Mouse (Mus musculus): ENCODE results near the gene Flnb. TPM values are rescaled to one million over a fixed set of nuclear protein-coding genes. Genes with fewer than 3 reads are reported as not detected.

The Flnb gene
- polyA plus RNA-seq, 1 experiment from 2014 or later, result 6.8 TPM

DNA sequence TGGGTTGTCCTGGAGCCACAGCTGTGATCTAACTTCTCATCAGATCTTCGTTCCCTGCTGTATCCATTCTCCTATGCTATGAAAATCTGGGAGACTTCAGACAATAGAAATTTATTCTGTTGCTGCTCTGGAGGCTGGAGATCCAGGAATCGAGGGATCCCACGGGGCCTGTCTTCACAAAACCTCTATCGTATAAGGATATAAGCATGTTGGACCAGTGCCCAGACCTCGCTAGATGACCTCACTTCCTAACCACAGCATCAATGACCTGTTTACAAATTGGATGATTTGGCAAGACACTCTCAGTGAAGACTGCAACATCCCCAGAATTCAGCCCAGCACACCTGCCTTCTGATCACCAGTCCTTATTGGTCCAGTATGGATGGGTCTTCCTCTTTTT, 144.0 kb downstream of the Flnb start:
- Histone ChIP-seq H3K4me2 (ENCODE audit: low read length) (no peak overlapping the region), H3K9ac (ENCODE audit: low read length) (no peak overlapping the region), H3K36me3 (ENCODE audit: control insufficient read depth, insufficient read depth, low read length) (no peaks in the 10 kb centered on the region), H3K9me3 (replicated peaks; ENCODE audit: control insufficient read depth, low read length) (no peaks in the 10 kb centered on the region), H3K27ac (ENCODE audit: low read depth, low read length) (no peak overlapping the region), H3K27me3 (replicated peaks; ENCODE audit: control insufficient read depth, insufficient read depth, low read length) (no peaks in the 10 kb centered on the region), H3K4me3 (ENCODE audit: low read depth, low read length) (no peak overlapping the region), H3K4me1 (ENCODE audit: control insufficient read depth, insufficient read depth, low read length) (no peaks in the 10 kb centered on the region)
- WGBS, result 33% methylated on average over 5 of the region's 5 CpGs
- DNase-seq (ENCODE audit: low spot score), result peak; percentile 29
- ATAC-seq, result no peak

DNA sequence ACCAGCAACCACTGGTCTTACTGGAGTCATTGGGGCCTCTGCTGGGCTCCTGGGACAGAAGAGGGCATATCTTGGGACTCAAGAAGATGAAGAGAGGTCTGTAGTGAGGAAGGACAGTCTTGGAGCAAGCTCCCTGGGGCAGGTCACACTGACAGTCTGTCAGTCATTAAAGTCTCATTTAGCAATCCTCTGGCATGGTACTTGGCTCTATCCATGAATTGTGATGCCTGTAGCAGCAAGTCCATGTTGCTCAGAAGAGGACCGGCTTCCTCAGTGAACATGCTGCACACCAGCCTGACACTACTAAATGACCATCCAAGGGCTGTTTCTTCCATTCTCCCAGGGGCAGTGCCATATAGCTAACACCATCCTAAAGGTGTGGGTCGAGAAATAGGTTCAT, 144.9 kb downstream of the Flnb start:
- H3K9ac ChIP-seq (ENCODE audit: low read length), result no peak overlapping the region
- H3K4me2 ChIP-seq (ENCODE audit: low read length), result no peak overlapping the region
- no peak overlapping the region for H3K4me3 ChIP-seq (ENCODE audit: low read depth, low read length)
- no peak overlapping the region for H3K27ac ChIP-seq (ENCODE audit: low read depth, low read length)
- no peaks in the 10 kb centered on the region for H3K4me1 ChIP-seq (ENCODE audit: control insufficient read depth, insufficient read depth, low read length)
- no peaks in the 10 kb centered on the region for H3K27me3 ChIP-seq (replicated peaks; ENCODE audit: control insufficient read depth, insufficient read depth, low read length)
- no peaks in the 10 kb centered on the region for H3K9me3 ChIP-seq (replicated peaks; ENCODE audit: control insufficient read depth, low read length)
- H3K36me3 ChIP-seq (ENCODE audit: control insufficient read depth, insufficient read depth, low read length), result no peaks in the 10 kb centered on the region
- ATAC-seq, result no peak
- WGBS, result 76% methylated on average over 2 of the region's 2 CpGs
- no peak for DNase-seq (ENCODE audit: low spot score)

DNA sequence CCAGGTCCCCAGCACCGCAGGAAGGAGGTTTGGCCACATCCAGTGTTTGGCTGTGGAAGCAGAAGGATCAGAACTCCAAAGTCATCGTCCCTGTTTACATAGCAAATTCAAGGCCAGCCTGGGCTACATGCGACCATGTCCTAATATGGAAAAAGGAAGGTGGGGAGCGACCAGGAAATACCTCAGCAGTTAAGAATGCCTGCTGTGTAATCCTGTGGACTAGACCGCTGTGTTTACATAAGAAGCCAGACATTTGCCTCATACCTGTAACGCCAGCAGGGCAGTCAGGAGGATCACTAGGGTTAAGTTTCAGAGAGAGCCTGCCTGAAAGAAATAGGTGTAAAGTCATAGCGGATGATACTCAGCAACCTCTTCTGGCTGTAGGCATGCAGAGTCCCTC, 145.4 kb downstream of the Flnb start:
- no peak for DNase-seq (ENCODE audit: low spot score)
- no peaks in the 10 kb centered on the region for H3K36me3 ChIP-seq (ENCODE audit: control insufficient read depth, insufficient read depth, low read length)
- no peaks in the 10 kb centered on the region for H3K27me3 ChIP-seq (replicated peaks; ENCODE audit: control insufficient read depth, insufficient read depth, low read length)
- WGBS, result 76% methylated on average over 7 of the region's 7 CpGs
- no peaks in the 10 kb centered on the region for H3K4me1 ChIP-seq (ENCODE audit: control insufficient read depth, insufficient read depth, low read length)
- ATAC-seq, result no peak
- H3K9me3 ChIP-seq (replicated peaks; ENCODE audit: control insufficient read depth, low read length), result no peaks in the 10 kb centered on the region
- H3K4me2 ChIP-seq (ENCODE audit: low read length), result no peak overlapping the region
- no peak overlapping the region for H3K27ac ChIP-seq (ENCODE audit: low read depth, low read length)
- no peak overlapping the region for H3K4me3 ChIP-seq (ENCODE audit: low read depth, low read length)
- no peak overlapping the region for H3K9ac ChIP-seq (ENCODE audit: low read length)

GRCm38 (mm10) chr14:7964219-7964889, 146.6 kb downstream of the Flnb start:
- ATAC-seq (peak; percentile 75), DNase-seq (ENCODE audit: low spot score) (peak; percentile 87)
- Histone ChIP-seq H3K36me3 (ENCODE audit: control insufficient read depth, insufficient read depth, low read length) (no peaks in the 10 kb centered on the region), H3K4me1 (ENCODE audit: control insufficient read depth, insufficient read depth, low read length) (no peaks in the 10 kb centered on the region), H3K27me3 (replicated peaks; ENCODE audit: control insufficient read depth, insufficient read depth, low read length) (no peaks in the 10 kb centered on the region), H3K4me2 (ENCODE audit: low read length) (no peak overlapping the region), H3K27ac (ENCODE audit: low read depth, low read length) (no peak overlapping the region), H3K9me3 (replicated peaks; ENCODE audit: control insufficient read depth, low read length) (no peaks in the 10 kb centered on the region), H3K4me3 (ENCODE audit: low read depth, low read length) (no peak overlapping the region), H3K9ac (ENCODE audit: low read length) (no peak overlapping the region)
- 54% methylated on average over 11 of the region's 11 CpGs for WGBS

DNA sequence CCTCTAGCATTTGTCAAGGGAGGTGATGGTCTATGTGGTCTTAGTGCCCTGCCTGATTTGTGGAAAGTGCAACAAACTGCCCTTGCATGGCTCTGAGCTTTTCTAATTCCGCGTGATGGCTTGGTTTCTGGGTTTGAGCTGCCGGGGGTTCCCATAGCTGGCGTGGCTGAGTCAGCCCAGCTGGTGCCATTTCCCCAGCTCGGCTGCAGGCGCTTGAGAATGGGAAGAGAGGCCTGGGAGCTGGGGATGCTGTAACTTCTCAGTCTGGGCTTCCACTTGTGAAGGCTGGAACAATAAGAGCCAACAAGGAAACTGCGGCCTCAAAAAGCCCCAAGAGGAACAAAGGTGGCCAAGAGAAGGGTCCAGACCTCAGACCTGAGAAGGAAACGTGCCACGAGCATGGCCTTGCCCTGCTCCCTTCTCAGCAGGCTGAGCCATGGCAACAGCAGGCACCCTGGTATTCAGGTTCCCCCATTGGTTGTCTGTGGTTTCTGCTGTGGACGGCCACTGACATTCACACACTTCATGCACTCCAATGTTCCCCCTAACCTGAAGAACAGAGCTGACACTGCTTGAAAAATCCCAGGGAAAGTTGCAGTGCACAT, 154.2 kb downstream of the Flnb start:
- Histone ChIP-seq H3K27ac (ENCODE audit: low read depth, low read length) (no peak overlapping the region), H3K27me3 (replicated peaks; ENCODE audit: control insufficient read depth, insufficient read depth, low read length) (no peaks in the 10 kb centered on the region), H3K9me3 (replicated peaks; ENCODE audit: control insufficient read depth, low read length) (no peaks in the 10 kb centered on the region), H3K4me2 (ENCODE audit: low read length) (no peak overlapping the region), H3K36me3 (ENCODE audit: control insufficient read depth, insufficient read depth, low read length) (no peaks in the 10 kb centered on the region), H3K9ac (ENCODE audit: low read length) (no peak overlapping the region), H3K4me3 (ENCODE audit: low read depth, low read length) (no peak overlapping the region), H3K4me1 (ENCODE audit: control insufficient read depth, insufficient read depth, low read length) (no peaks in the 10 kb centered on the region)
- ATAC-seq, result no peak
- no peak for DNase-seq (ENCODE audit: low spot score)
- WGBS, result 80% methylated on average over 10 of the region's 10 CpGs

GRCm38 (mm10) chr14:7974643-7975042, 156.9 kb downstream of the Flnb start:
- Histone ChIP-seq H3K9me3 (replicated peaks; ENCODE audit: control insufficient read depth, low read length) (no peaks in the 10 kb centered on the region), H3K4me3 (ENCODE audit: low read depth, low read length) (no peak overlapping the region), H3K27me3 (replicated peaks; ENCODE audit: control insufficient read depth, insufficient read depth, low read length) (no peaks in the 10 kb centered on the region), H3K36me3 (ENCODE audit: control insufficient read depth, insufficient read depth, low read length) (no peaks in the 10 kb centered on the region), H3K4me1 (ENCODE audit: control insufficient read depth, insufficient read depth, low read length) (no peaks in the 10 kb centered on the region), H3K27ac (ENCODE audit: low read depth, low read length) (no peak overlapping the region), H3K4me2 (ENCODE audit: low read length) (no peak overlapping the region), H3K9ac (ENCODE audit: low read length) (no peak overlapping the region)
- no peak for DNase-seq (ENCODE audit: low spot score)
- no peak for ATAC-seq
- 91% methylated on average over 1 of the region's 1 CpGs for WGBS

DNA sequence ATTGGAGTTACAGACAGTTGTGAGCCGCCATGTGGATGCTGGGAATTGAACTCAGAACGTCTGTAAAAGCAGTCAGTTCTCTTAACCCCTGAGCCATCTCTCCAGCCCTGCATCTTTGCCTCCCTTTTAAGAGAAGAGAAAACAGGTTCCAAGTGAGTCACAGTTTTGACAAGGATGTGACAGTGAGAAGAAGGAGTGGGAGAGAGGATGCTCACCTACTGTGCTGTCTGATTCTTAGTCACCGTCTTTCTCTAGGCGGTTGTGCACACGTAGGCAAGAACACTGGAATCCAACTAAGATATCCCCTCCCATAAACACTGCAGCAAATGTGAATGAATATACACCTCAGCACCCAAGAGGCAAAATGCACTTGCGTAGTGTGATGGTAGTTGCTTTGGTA, 157.4 kb downstream of the Flnb start:
- Histone ChIP-seq H3K27ac (ENCODE audit: low read depth, low read length) (no peak overlapping the region), H3K9me3 (replicated peaks; ENCODE audit: control insufficient read depth, low read length) (no peaks in the 10 kb centered on the region), H3K36me3 (ENCODE audit: control insufficient read depth, insufficient read depth, low read length) (no peaks in the 10 kb centered on the region), H3K4me1 (ENCODE audit: control insufficient read depth, insufficient read depth, low read length) (no peaks in the 10 kb centered on the region), H3K4me3 (ENCODE audit: low read depth, low read length) (no peak overlapping the region), H3K27me3 (replicated peaks; ENCODE audit: control insufficient read depth, insufficient read depth, low read length) (no peaks in the 10 kb centered on the region), H3K4me2 (ENCODE audit: low read length) (no peak overlapping the region), H3K9ac (ENCODE audit: low read length) (no peak overlapping the region)
- no peak for DNase-seq (ENCODE audit: low spot score)
- ATAC-seq, result no peak
- 83% methylated on average over 6 of the region's 6 CpGs for WGBS

- Histone ChIP-seq H3K9me3 (replicated peaks; ENCODE audit: control insufficient read depth, low read length) (no peaks in the 10 kb centered on the region), H3K4me1 (ENCODE audit: control insufficient read depth, insufficient read depth, low read length) (no peaks in the 10 kb centered on the region), H3K27me3 (replicated peaks; ENCODE audit: control insufficient read depth, insufficient read depth, low read length) (no peaks in the 10 kb centered on the region), H3K9ac (ENCODE audit: low read length) (no peak overlapping the region), H3K4me3 (ENCODE audit: low read depth, low read length) (no peak overlapping the region), H3K27ac (ENCODE audit: low read depth, low read length) (no peak overlapping the region), H3K36me3 (ENCODE audit: control insufficient read depth, insufficient read depth, low read length) (no peaks in the 10 kb centered on the region), H3K4me2 (ENCODE audit: low read length) (no peak overlapping the region)
- DNase-seq (ENCODE audit: low spot score), result no peak
- ATAC-seq, result no peak
- WGBS, result 91% methylated on average over 1 of the region's 1 CpGs
These were observed 159.7 kb downstream of the Flnb start for GRCm38 (mm10) chr14:7977471-7977870.

GRCm38 (mm10) chr14:7978183-7978582, 160.4 kb downstream of the Flnb start:
- Histone ChIP-seq H3K9me3 (replicated peaks; ENCODE audit: control insufficient read depth, low read length) (no peaks in the 10 kb centered on the region), H3K27ac (ENCODE audit: low read depth, low read length) (no peak overlapping the region), H3K4me1 (ENCODE audit: control insufficient read depth, insufficient read depth, low read length) (no peaks in the 10 kb centered on the region), H3K9ac (ENCODE audit: low read length) (no peak overlapping the region), H3K4me2 (ENCODE audit: low read length) (no peak overlapping the region), H3K36me3 (ENCODE audit: control insufficient read depth, insufficient read depth, low read length) (no peaks in the 10 kb centered on the region), H3K4me3 (ENCODE audit: low read depth, low read length) (no peak overlapping the region), H3K27me3 (replicated peaks; ENCODE audit: control insufficient read depth, insufficient read depth, low read length) (no peaks in the 10 kb centered on the region)
- 95% methylated on average over 1 of the region's 1 CpGs for WGBS
- DNase-seq (ENCODE audit: low spot score), result no peak
- ATAC-seq, result no peak

Data from forebrain, embryonic 14.5 days (tissue).